Mouse (Mus musculus) limb, embryonic 12.5 days (tissue): ENCODE data around the gene Tmem33. TPM values are rescaled to one million over a fixed set of nuclear protein-coding genes. Genes with fewer than 3 reads are reported as not detected.

Experiments
- ATAC-seq: fragments of 200-750 bp; cut with Nextera tagmentation; 2 replicates; pipeline ENCODE4 v1.8.0; 2017; ENCODE audit warnings: low read depth, moderate TSS enrichment; ENCODE audit not compliant: insufficient number of reproducible peaks, insufficient read depth, low FRiP score, low TSS enrichment
- H3K27ac ChIP-seq: fragments of 300-500 bp; sonication (generic); 2 replicates; pipeline ENCODE4 v1.5.1; 2016; ENCODE audit warnings: mild to moderate bottlenecking, moderate library complexity
- H3K27me3 ChIP-seq: fragments of 300-500 bp; sonication (generic); 2 replicates; pipeline ENCODE4 v1.6.1; 2016; ENCODE audit warnings: mild to moderate bottlenecking, moderate library complexity
- H3K36me3 ChIP-seq: fragments of 300-500 bp; sonication (generic); 2 replicates; pipeline ENCODE4 v1.6.1; 2016; ENCODE audit warnings: mild to moderate bottlenecking, moderate library complexity
- H3K4me1 ChIP-seq: fragments of 300-500 bp; sonication (generic); replicated peaks from 2 replicates; pipeline ENCODE4 v1.6.1; 2016
- H3K4me2 ChIP-seq: fragments of 300-500 bp; sonication (generic); 2 replicates; pipeline ENCODE4 v1.6.1; 2016; ENCODE audit warnings: mild to moderate bottlenecking, moderate library complexity
- H3K4me3 ChIP-seq: fragments of 300-500 bp; sonication (generic); replicated peaks from 2 replicates; pipeline ENCODE4 v1.5.1; 2016; ENCODE audit warnings: mild to moderate bottlenecking
- H3K9ac ChIP-seq: fragments of 300-500 bp; sonication (generic); replicated peaks from 2 replicates; pipeline ENCODE4 v1.6.1; 2016; ENCODE audit warnings: mild to moderate bottlenecking, moderate library complexity
- H3K9me3 ChIP-seq: fragments of 300-500 bp; sonication (generic); 2 replicates; pipeline ENCODE4 v1.6.1; 2016; ENCODE audit warnings: mild to moderate bottlenecking, moderate library complexity
- WGBS: fragments of 180-500 bp; shearing (Covaris S2); methylation state at CpG from one replicate; pipeline ENCODE4 v1.1.7; 2016; 5-methylcytosine and 5-hydroxymethylcytosine counted together
- polyA plus RNA-seq: library from polyadenylated mRNA; unstranded; fragments of >200 nt; fragmentation: Nextera tagmentation; extraction: Ambion mirVana; gene quantifications from 2 replicates; pipeline ENCODE4 v1.2.1, GENCODE M21; 2016

Tmem33 gene
- polyA plus RNA-seq, 1 experiment from 2014 or later: 80.3 TPM

GRCm38 (mm10) chr5:67300926-67301597 lies 40.7 kb downstream of the Tmem33 start:
- no peak overlapping the region for H3K9ac ChIP-seq
- 95% methylated on average over 8 of the region's 8 CpGs for WGBS
- no peak overlapping the region for H3K4me3 ChIP-seq
- ATAC-seq: no peak
- no peak overlapping the region for H3K27ac ChIP-seq
- H3K36me3 ChIP-seq: peaks cover 4% of the 10 kb centered on the region; the same call in 1 of the 2 replicates
- no peaks in the 10 kb centered on the region for H3K4me1 ChIP-seq
- H3K9me3 ChIP-seq: no peaks in the 10 kb centered on the region
- H3K27me3 ChIP-seq: no peaks in the 10 kb centered on the region
- H3K4me2 ChIP-seq: no peak overlapping the region

GRCm38 (mm10) chr5:67301722-67302331 lies 41.5 kb downstream of the Tmem33 start:
- H3K36me3 ChIP-seq: no peaks in the 10 kb centered on the region
- no peak overlapping the region for H3K9ac ChIP-seq
- H3K27ac ChIP-seq: no peak overlapping the region
- no peaks in the 10 kb centered on the region for H3K4me1 ChIP-seq
- H3K4me3 ChIP-seq: no peak overlapping the region
- WGBS: 89% methylated on average over 8 of the region's 8 CpGs
- no peak for ATAC-seq
- H3K4me2 ChIP-seq: no peak overlapping the region
- H3K9me3 ChIP-seq: no peaks in the 10 kb centered on the region
- no peaks in the 10 kb centered on the region for H3K27me3 ChIP-seq

- Histone ChIP-seq H3K4me1 (peaks cover 9% of the 10 kb centered on the region), H3K4me3 (no peak overlapping the region), H3K9ac (no peak overlapping the region), H3K4me2 (no peak overlapping the region), H3K36me3 (no peaks in the 10 kb centered on the region), H3K27me3 (no peaks in the 10 kb centered on the region), H3K9me3 (no peaks in the 10 kb centered on the region), H3K27ac (no peak overlapping the region)
- ATAC-seq: no peak
- WGBS: 97% methylated on average over 1 of the region's 1 CpGs
Observed at GRCm38 (mm10) chr5:67303816-67304215, 43.5 kb downstream of the Tmem33 start.

GRCm38 (mm10) chr5:67306698-67307521 lies 46.5 kb downstream of the Tmem33 start, which contains the start of gene Slc30a9:
TSS of gene Slc30a9 (plus strand) at chr5:67306955.
- Histone ChIP-seq H3K4me2 (peak within 1 kb of the TSS; percentile 74), H3K36me3 (peaks cover 9% of the 10 kb centered on the region; the same call in 1 of the 2 replicates), H3K4me1 (peaks cover 9% of the 10 kb centered on the region), H3K9me3 (no peaks in the 10 kb centered on the region), H3K27ac (peak within 1 kb of the TSS; percentile 75), H3K9ac (peak within 1 kb of the TSS; percentile 92), H3K27me3 (no peaks in the 10 kb centered on the region), H3K4me3 (peak within 1 kb of the TSS; percentile 96)
- ATAC-seq: peak; percentile 96
- WGBS: under 1% methylated on average over 83 of the region's 83 CpGs

GRCm38 (mm10) chr5:67307659-67308222 lies 47.4 kb downstream of the Tmem33 start:
- WGBS: 33% methylated on average over 13 of the region's 13 CpGs
- ATAC-seq: no peak
- Histone ChIP-seq H3K9ac (peak overlapping the region; percentile 92), H3K4me1 (peaks cover 9% of the 10 kb centered on the region), H3K27ac (peak overlapping the region; percentile 75; the same call in 1 of the 2 replicates), H3K9me3 (no peaks in the 10 kb centered on the region), H3K4me3 (peak overlapping the region; percentile 96), H3K27me3 (no peaks in the 10 kb centered on the region), H3K4me2 (peak overlapping the region; percentile 74), H3K36me3 (peaks cover 9% of the 10 kb centered on the region; the same call in 1 of the 2 replicates)

- no peak overlapping the region for H3K27ac ChIP-seq
- WGBS: 57% methylated on average over 3 of the region's 3 CpGs
- no peak overlapping the region for H3K4me3 ChIP-seq
- no peaks in the 10 kb centered on the region for H3K9me3 ChIP-seq
- ATAC-seq: no peak
- H3K9ac ChIP-seq: no peak overlapping the region
- H3K36me3 ChIP-seq: peaks cover 9% of the 10 kb centered on the region; the same call in 1 of the 2 replicates
- H3K27me3 ChIP-seq: no peaks in the 10 kb centered on the region
- peaks cover 9% of the 10 kb centered on the region for H3K4me1 ChIP-seq
- H3K4me2 ChIP-seq: no peak overlapping the region
Observed at GRCm38 (mm10) chr5:67311811-67312521, 51.6 kb downstream of the Tmem33 start.

- 92% methylated on average over 3 of the region's 3 CpGs for WGBS
- ATAC-seq: no peak
Observed at GRCm38 (mm10) chr5:67312522-67312851, 52.1 kb downstream of the Tmem33 start.

GRCm38 (mm10) chr5:67321656-67322268 lies 61.4 kb downstream of the Tmem33 start:
- no peak overlapping the region for H3K27ac ChIP-seq
- H3K9ac ChIP-seq: no peak overlapping the region
- ATAC-seq: no peak
- 87% methylated on average over 17 of the region's 17 CpGs for WGBS
- no peaks in the 10 kb centered on the region for H3K27me3 ChIP-seq
- peaks cover 17% of the 10 kb centered on the region for H3K36me3 ChIP-seq
- H3K9me3 ChIP-seq: no peaks in the 10 kb centered on the region
- no peaks in the 10 kb centered on the region for H3K4me1 ChIP-seq
- H3K4me3 ChIP-seq: no peak overlapping the region
- H3K4me2 ChIP-seq: no peak overlapping the region

More at GRCm38 (mm10) chr5:67312522-67312851, 52.1 kb downstream of the Tmem33 start:
- H3K4me2 ChIP-seq: no peak overlapping the region
- H3K9ac ChIP-seq: no peak overlapping the region
- H3K27ac ChIP-seq: no peak overlapping the region
- H3K4me1 ChIP-seq: peaks cover 7% of the 10 kb centered on the region
- no peak overlapping the region for H3K4me3 ChIP-seq
- peaks cover 10% of the 10 kb centered on the region; the same call in 1 of the 2 replicates for H3K36me3 ChIP-seq
- H3K27me3 ChIP-seq: no peaks in the 10 kb centered on the region
- no peaks in the 10 kb centered on the region for H3K9me3 ChIP-seq

GRCm38 (mm10) chr5:67324032-67324431 lies 63.7 kb downstream of the Tmem33 start:
- no peak overlapping the region for H3K4me2 ChIP-seq
- H3K27ac ChIP-seq: no peak overlapping the region
- H3K27me3 ChIP-seq: no peaks in the 10 kb centered on the region
- H3K4me3 ChIP-seq: no peak overlapping the region
- 34% methylated on average over 1 of the region's 1 CpGs for WGBS
- no peak for ATAC-seq
- H3K9ac ChIP-seq: no peak overlapping the region
- no peaks in the 10 kb centered on the region for H3K4me1 ChIP-seq
- no peaks in the 10 kb centered on the region for H3K9me3 ChIP-seq
- peaks cover 13% of the 10 kb centered on the region for H3K36me3 ChIP-seq

- no peak overlapping the region for H3K4me2 ChIP-seq
- H3K36me3 ChIP-seq: peaks cover 65% of the 10 kb centered on the region
- 89% methylated on average over 6 of the region's 6 CpGs for WGBS
Observed at GRCm38 (mm10) chr5:67340811-67341210, 80.4 kb downstream of the Tmem33 start.

More at GRCm38 (mm10) chr5:67340811-67341210, 80.4 kb downstream of the Tmem33 start:
- Histone ChIP-seq H3K27me3 (no peaks in the 10 kb centered on the region), H3K4me3 (no peak overlapping the region), H3K27ac (no peak overlapping the region), H3K9me3 (no peaks in the 10 kb centered on the region), H3K9ac (no peak overlapping the region), H3K4me1 (no peaks in the 10 kb centered on the region)
- no peak for ATAC-seq
